Comparison of ENCODE assay signal across 14 mouse cellular contexts in the genomic region with DNA sequence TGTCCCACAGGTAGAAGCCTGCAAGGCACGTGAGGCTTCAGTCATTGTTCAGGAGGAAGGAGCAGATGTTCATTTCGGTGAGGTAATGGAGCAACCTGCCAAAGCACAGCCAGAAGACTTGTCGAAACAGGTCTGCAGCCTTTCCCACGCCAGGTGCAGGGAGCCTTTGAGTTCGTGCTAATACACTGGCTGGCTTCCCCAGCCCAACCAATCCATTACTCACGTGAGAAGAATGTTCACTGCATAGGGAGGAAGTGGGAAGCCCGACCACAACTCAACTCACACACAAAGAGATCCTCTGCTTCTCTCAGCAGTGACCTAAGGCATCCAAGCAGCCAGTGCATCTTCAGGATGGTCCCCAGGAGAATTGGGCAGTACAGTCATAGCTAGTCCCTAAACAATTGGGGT.
DNase-seq lines count a peak whose midpoint lies in the region; ATAC-seq lines count a peak whose summit lies in the region.
"Had no signal": no experiment of that assay in that cellular context is flagged by ENCODE, and none has a peak within 500 bp of the region (broad histone marks: within the 10 kb centered on the region; RNA-seq: fewer than 3 reads in every experiment).

No protein-coding gene starts in this region.

- H3K36me3 ChIP-seq in stomach, embryonic 15.5 days: no peaks in the 10 kb centered on the region
- H3K36me3 ChIP-seq in midbrain, embryonic 11.5 days (ENCODE audit: control insufficient read depth, insufficient read depth, low read length): no peaks in the 10 kb centered on the region
- H3K36me3 ChIP-seq in midbrain, embryonic 14.5 days (ENCODE audit: control insufficient read depth, insufficient read depth, low read length): no peaks in the 10 kb centered on the region
- H3K36me3 ChIP-seq: heart, embryonic 13.5 days; neural tube, embryonic 12.5 days had no signal

- H3K4me3 ChIP-seq in stomach, embryonic 15.5 days (replicated peaks): no peak overlapping the region
- H3K4me3 ChIP-seq in midbrain, embryonic 11.5 days (ENCODE audit: low read depth, low read length): no peak overlapping the region
- no peak overlapping the region for H3K4me3 ChIP-seq in midbrain, embryonic 14.5 days (replicated peaks; ENCODE audit: low read depth, low read length)
- H3K4me3 ChIP-seq: heart, embryonic 13.5 days; megakaryocyte, embryonic 14.5 days; neural tube, embryonic 12.5 days had no signal

- H3K27me3 ChIP-seq in stomach, embryonic 15.5 days (replicated peaks): no peaks in the 10 kb centered on the region
- H3K27me3 ChIP-seq in midbrain, embryonic 11.5 days (ENCODE audit: control insufficient read depth, insufficient read depth, low read length): peaks cover 5% of the 10 kb centered on the region
- peaks cover 7% of the 10 kb centered on the region; the same call in 1 of the 2 replicates for H3K27me3 ChIP-seq in midbrain, embryonic 14.5 days (ENCODE audit: control insufficient read depth, insufficient read depth, low read length)
- H3K27me3 ChIP-seq: heart, embryonic 13.5 days had no signal

- peak; percentile 83 for DNase-seq in heart, adult 11 months
- DNase-seq in heart, adult 8-10 months (ENCODE audit: low spot score): no peak
- peak; percentile 13 for DNase-seq in NIH3T3 (ENCODE audit: low read depth)
- DNase-seq in c-Kit-positive CD71-positive TER-119-positive erythroid progenitor cells, embryonic 14.5 days (ENCODE audit: low spot score): no peak
- no peak for DNase-seq in midbrain, embryonic 11.5 days (ENCODE audit: low spot score, missing footprints)
- no peak for DNase-seq in midbrain, embryonic 14.5 days
- DNase-seq: adrenal gland, postnatal 25 days; cerebellum, adult 11 months; right cerebral cortex, postnatal 25 days had no signal

- WGBS in stomach, embryonic 15.5 days: 48% methylated on average over 7 of the region's 7 CpGs
- 85% methylated on average over 7 of the region's 7 CpGs for WGBS in midbrain, embryonic 11.5 days
- WGBS in midbrain, embryonic 14.5 days: 81% methylated on average over 7 of the region's 7 CpGs

- H3K9ac ChIP-seq in stomach, embryonic 15.5 days: no peak overlapping the region
- no peak overlapping the region for H3K9ac ChIP-seq in midbrain, embryonic 11.5 days (ENCODE audit: low read length)
- H3K9ac ChIP-seq in midbrain, embryonic 14.5 days (replicated peaks; ENCODE audit: low read length): no peak overlapping the region
- H3K9ac ChIP-seq: heart, embryonic 13.5 days; neural tube, embryonic 12.5 days had no signal

- ATAC-seq in granulocyte monocyte progenitor cell, adult 5-6 weeks (replicated peaks; ENCODE audit: poor library complexity, severe bottlenecking): peak; percentile 50
- ATAC-seq in stomach, embryonic 15.5 days (ENCODE audit: insufficient read depth, low FRiP score, low read depth): peak; percentile 77; the same call in 1 of the 2 replicates
- no peak for ATAC-seq in midbrain, embryonic 11.5 days (ENCODE audit: low FRiP score)
- no peak for ATAC-seq in midbrain, embryonic 14.5 days (ENCODE audit: low FRiP score, low TSS enrichment)

- no peaks in the 10 kb centered on the region for H3K9me3 ChIP-seq in stomach, embryonic 15.5 days
- peaks cover 3% of the 10 kb centered on the region; the same call in 1 of the 2 replicates for H3K9me3 ChIP-seq in midbrain, embryonic 11.5 days (ENCODE audit: control insufficient read depth, low read length)
- no peaks in the 10 kb centered on the region for H3K9me3 ChIP-seq in midbrain, embryonic 14.5 days (ENCODE audit: control insufficient read depth, low read length)
- H3K9me3 ChIP-seq: neural tube, embryonic 12.5 days had no signal

- peak overlapping the region; percentile 33 for H3K27ac ChIP-seq in stomach, embryonic 15.5 days
- H3K27ac ChIP-seq in midbrain, embryonic 11.5 days (ENCODE audit: low read depth, low read length): no peak overlapping the region
- H3K27ac ChIP-seq in midbrain, embryonic 14.5 days (replicated peaks; ENCODE audit: low read depth, low read length): no peak overlapping the region
- H3K27ac ChIP-seq: heart, embryonic 13.5 days; neural tube, embryonic 12.5 days had no signal

- no peak overlapping the region for H3K4me2 ChIP-seq in stomach, embryonic 15.5 days
- H3K4me2 ChIP-seq in midbrain, embryonic 11.5 days: no peak overlapping the region
- no peak overlapping the region for H3K4me2 ChIP-seq in midbrain, embryonic 14.5 days (ENCODE audit: low read length)
- H3K4me2 ChIP-seq: heart, embryonic 13.5 days; neural tube, embryonic 12.5 days had no signal

- peaks cover 15% of the 10 kb centered on the region; the same call in 1 of the 2 replicates for H3K4me1 ChIP-seq in stomach, embryonic 15.5 days
- H3K4me1 ChIP-seq in midbrain, embryonic 11.5 days (ENCODE audit: control insufficient read depth, insufficient read depth, low read length): peaks cover 8% of the 10 kb centered on the region
- no peaks in the 10 kb centered on the region for H3K4me1 ChIP-seq in midbrain, embryonic 14.5 days (ENCODE audit: control insufficient read depth, insufficient read depth, low read length)

Comparison
In these comparisons a context has a peak if more than half of its experiments do, and no peak if none do; other contexts are left out.
1. DNase-seq: peak in heart, adult 11 months (single experiment) and NIH3T3 (single experiment); none in heart, adult 8-10 months (single experiment), c-Kit-positive CD71-positive TER-119-positive erythroid progenitor cells, embryonic 14.5 days (single experiment), midbrain, embryonic 11.5 days (single experiment) and midbrain, embryonic 14.5 days (single experiment).
2. ATAC-seq: peak in granulocyte monocyte progenitor cell, adult 5-6 weeks (single experiment) and stomach, embryonic 15.5 days (single experiment); none in midbrain, embryonic 11.5 days (single experiment) and midbrain, embryonic 14.5 days (single experiment).